Mouse (Mus musculus) left cerebral cortex, adult 8-10 months (tissue): ENCODE results near the gene Sardh. TPM values are rescaled to one million over a fixed set of nuclear protein-coding genes. Genes with fewer than 3 reads are reported as not detected.

ENCODE experiments used
- DNase-seq, 2 experiments: peaks; one replicate each; pipeline ENCODE4 v3.0.0; 2022; ENCODE audit warnings: low spot score in 2 of 2
- total RNA-seq, 4 experiments: library from RNA; stranded (reverse); gene quantifications; 2 replicates each; pipeline ENCODE4 v1.2.4; 2022

Gene Sardh
- total RNA-seq, 4 experiments from 2014 or later, result 8.0 to 12.6 (median 9.3) TPM

DNA sequence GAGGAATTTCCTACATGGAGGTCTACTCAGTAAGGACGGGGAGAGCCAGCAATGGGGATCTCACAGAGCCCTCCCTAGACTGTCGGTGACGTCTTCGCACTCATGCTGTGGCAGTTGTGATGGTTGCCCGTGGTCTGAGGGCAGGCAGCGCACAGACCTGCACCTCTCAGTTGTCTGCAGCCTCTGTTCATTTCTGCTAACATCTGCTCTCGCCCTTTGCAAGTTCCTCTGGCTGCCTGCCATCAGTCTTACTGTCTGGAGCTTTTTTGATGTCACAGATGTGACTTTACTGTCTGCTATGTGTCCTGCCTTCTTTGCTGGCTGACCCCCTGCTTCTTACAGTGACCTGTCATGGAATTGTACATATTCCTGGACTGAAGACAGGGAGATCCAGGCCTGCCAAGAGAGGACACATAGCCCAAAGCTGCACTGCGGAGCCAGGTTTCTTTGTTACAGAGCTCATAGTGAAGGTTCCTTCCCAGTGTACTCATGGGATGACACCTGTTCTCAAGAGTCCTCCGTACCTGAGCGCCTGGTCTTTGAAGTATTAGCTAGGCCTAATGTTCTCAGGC lies 72.4 kb downstream of the Sardh start:
- no peak for DNase-seq

DNA sequence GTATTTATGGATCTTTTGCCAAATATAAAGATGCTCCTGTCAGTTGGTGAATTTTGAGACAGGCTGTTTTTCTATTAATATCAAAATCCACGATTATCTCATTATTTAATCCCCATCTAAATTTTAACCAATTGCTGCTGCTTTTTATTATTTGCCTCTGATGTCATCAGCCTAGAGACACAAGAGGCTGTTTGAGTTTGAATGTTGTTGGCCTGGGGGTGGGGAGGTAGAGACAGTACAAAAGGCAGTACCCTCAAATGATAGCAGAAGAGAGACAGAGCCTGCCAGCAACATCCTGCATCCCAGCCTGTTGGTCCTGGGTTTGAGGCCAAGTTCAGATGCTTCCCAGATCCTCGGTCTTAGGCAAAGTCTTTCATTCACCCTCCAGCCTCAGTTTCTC lies 73.9 kb downstream of the Sardh start:
- DNase-seq, result no peak

DNA sequence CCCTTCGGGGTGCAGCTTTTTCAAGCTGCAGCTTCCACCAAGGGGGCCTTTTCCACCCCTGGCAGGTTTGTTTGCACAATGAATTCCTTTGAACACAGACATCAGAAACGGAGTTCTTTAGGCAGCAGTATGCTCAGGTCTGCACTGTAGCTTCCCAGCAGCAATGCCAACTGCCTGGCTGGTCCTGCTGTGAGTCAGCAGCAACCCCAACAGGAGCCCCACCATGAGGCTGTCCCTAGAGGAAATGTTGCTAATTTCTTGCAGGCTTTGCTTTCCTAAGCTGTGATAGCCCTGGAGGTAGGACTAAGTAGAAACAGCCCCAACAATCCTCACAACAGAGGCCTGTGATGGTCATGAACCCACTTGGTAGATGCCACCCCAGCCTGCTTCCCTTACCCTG lies 81.1 kb downstream of the Sardh start:
- no peak for DNase-seq

DNA sequence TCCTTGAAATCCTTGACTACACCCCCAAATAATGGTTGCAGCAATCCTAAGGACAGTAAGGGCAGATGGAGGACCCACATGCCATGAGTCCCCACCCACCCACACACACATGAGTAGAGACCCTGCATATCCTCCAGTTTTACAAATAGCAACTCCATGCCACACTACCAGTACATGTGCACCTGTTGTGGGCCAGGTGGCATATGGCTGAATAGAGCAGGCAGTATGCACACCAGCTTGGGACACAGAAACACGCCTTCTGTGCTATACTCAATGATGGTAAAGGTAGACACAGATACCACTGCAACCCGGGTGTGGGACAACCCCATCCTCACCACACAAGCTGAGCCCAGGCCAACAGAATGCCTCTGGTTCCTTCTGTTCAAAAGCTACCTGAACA lies 82.1 kb downstream of the Sardh start:
- peak in 1 of 2 experiments; percentile 69 for DNase-seq

GRCm38 (mm10) chr2:27164796-27165590 lies 83.1 kb downstream of the Sardh start, which contains the start of gene Dbh:
Dbh (plus strand) TSS chr2:27165233.
- peak; percentile 40 to 73 for DNase-seq

DNA sequence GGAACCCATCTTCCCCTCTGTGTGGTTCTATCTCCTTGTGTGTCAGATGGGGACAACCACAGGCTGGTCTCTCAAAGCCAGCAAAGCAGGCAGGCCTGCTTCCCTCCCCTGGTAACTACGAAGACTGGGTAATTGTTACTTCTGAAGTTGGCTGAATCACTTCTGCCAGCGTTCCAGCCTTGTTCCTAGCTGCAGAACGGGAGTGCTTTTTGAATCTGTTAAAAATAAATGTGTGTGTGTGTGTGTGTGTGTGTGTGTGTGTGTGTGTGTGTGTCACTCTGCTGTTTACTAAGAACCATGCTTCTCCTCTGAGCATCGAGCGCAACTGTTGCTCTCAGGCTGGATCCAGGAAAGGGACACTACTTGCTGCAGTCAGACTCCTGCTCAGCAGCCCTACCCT lies 84.3 kb downstream of the Sardh start:
- peak in 1 of 2 experiments; percentile 54 for DNase-seq

DNA sequence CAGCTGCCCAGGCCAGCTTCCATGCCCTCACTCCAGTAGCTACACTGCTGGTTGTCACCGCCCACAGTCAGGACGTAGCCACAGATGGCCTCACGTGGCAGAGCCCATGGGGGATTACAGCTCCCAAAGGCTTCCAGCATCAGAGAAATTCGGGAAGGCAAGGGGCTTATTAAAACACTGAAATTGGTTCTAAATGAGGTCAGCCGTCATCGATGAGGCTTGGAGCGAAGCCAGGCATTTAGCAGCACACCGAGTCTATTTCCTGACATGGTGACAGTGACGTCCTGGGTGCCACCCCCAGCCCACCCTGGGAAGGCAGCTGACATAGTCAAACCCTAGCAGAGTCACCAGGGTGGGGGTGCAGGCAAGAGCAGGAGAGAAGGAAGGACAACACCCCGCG lies 85.5 kb downstream of the Sardh start:
- DNase-seq, result no peak

DNA sequence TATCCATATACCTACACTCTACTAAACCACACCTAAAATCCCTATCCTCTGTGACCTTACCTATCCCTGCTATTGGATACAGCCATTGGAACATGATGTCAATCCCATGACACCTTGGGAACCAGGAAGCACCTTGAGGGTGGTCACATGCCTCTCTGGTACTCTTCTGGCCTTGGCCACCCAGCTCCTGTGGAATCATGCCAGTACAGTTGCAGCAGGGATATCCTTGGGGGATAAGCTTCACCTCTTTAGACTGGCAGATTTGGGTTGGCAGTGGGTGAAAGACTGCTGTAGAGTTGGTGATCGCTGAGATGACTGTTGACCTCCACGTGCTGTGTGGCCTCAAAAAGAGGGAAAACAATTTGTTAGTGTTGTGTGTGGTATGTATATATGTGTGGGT lies 86.6 kb downstream of the Sardh start:
- DNase-seq, result no peak

GRCm38 (mm10) chr2:27156596-27156995 lies 91.5 kb downstream of the Sardh start:
- DNase-seq, result no peak

GRCm38 (mm10) chr2:27154466-27155185 lies 93.5 kb downstream of the Sardh start:
- DNase-seq, result no peak

- no peak for DNase-seq
Observed at GRCm38 (mm10) chr2:27149457-27149856, 98.7 kb downstream of the Sardh start.

DNA sequence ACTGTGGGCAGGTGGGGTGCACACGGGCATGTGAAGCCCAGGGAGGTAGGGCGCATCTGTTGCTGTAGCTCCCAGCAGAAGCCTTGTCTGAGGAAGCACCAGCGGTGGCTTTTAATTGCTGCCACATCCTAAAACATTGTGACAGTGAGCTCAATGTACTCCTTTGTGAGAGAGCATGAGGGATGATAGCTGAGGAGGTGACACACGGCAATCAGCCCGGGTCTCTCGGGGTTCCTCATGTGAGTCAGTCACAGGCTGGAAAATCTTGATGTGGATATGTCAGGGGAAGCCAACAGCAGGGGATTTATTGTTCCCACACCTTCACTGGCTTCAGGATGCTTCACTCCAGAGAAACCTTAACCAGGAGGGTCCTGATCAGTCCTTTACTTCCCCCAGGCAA lies 101.3 kb downstream of the Sardh start:
- no peak for DNase-seq

DNA sequence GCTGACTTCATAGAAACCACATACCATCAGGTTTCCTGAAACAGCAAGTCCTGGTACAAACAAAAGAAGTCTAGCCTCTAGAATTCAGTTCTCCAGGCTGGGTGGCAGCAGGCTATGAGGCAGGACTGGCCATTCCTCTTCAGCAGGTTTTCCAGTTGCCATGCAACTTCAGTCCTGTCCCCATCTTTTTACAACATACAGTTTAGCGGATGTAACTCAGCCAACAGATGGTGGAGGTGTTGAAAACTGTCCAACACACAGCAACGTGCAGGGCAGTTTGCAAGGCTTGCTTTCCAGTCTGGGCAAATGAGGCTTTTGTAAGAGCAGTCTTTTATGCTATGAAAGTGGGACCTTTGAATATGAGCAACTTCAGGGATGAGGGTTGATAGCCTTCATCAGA lies 103.2 kb downstream of the Sardh start:
- DNase-seq, result no peak

DNA sequence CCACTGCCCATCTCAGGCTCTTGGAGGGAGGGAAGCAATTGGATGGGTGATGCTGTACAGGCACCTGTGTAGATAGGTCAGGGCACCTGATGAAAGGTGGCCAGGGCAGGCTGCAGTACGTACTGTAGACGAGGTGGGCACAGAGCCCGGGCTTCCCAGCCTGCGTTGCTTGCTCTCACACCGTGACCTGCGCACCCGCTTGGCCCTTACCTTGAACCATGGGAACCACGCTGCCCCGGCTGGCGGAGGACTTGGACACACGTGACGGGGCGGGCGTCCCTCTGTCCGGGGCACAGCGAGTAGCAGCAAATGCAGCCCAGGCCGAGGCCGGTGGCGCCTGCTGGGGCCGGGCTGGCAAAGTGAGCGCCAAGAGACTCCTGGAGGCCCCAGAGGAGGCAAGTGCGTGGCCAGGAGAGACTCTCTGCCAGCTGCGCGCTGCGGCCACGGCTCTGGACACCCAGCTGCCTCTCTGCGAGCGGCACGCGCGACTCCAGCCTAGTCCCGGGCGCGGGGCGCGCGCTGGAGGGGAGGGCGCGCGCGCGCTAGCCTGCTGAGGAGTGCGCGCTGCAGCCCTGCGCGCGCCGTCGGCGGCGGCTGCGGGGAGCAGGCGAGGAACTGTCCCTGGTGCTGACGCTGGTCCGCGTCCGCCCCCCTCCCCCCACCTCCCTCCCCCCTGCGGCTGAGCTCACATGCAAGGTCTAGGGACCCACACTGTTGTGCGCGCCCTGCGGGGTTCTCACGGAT lies 106.0 kb downstream of the Sardh start, which contains the start of gene Fam163b:
Gene Fam163b (minus strand): TSS at position 542 of the 744 bp plus-strand sequence.
- no peak for DNase-seq

Other genes with a start within 250 kb of the Sardh start
- gene Cacfd1, start 238.4 kb downstream of the Sardh start, total RNA-seq, result 10 to 100 TPM; 42.4 to 46.5 (median 44.1) TPM
- 10 to 100 TPM; 21.1 to 28.3 (median 27.8) TPM for gene Slc2a6, start 220.3 kb downstream of the Sardh start, total RNA-seq
- gene Mymk, start 176.2 kb downstream of the Sardh start, total RNA-seq, result 1 to 10 TPM in 2 of 4 experiments, under 1 TPM in 2; 0.44 to 1.5 (median 1.2) TPM
- gene Adamtsl2, start 169.0 kb downstream of the Sardh start, total RNA-seq, result 10 to 100 TPM; 12.6 to 18.4 (median 15.6) TPM
- 100 to 1,000 TPM in 1 of 4 experiments, 10 to 100 TPM in 3; 95.8 to 105 (median 98.8) TPM for gene Fam163b, start 105.8 kb downstream of the Sardh start, total RNA-seq
- under 1 TPM; 0.20 to 0.53 (median 0.43) TPM for gene Dbh, start 83.1 kb downstream of the Sardh start, total RNA-seq
- 10 to 100 TPM in 2 of 4 experiments, 1 to 10 TPM in 2; 9.1 to 11.0 (median 9.8) TPM for gene Vav2, start 178.7 kb upstream of the Sardh start, total RNA-seq
- gene Brd3os, start 194.0 kb upstream of the Sardh start, total RNA-seq, result 10 to 100 TPM; 28.5 to 30.9 (median 28.8) TPM